Mouse (Mus musculus): ENCODE results near the gene Hip1. TPM values are rescaled to one million over a fixed set of nuclear protein-coding genes. Genes with fewer than 3 reads are reported as not detected.
A peak's percentile ranks its signal among the peaks of the same experiment; 100 is the strongest.

The Hip1 gene
- polyA plus RNA-seq, 1 experiment from 2014 or later: 76.5 TPM

DNA sequence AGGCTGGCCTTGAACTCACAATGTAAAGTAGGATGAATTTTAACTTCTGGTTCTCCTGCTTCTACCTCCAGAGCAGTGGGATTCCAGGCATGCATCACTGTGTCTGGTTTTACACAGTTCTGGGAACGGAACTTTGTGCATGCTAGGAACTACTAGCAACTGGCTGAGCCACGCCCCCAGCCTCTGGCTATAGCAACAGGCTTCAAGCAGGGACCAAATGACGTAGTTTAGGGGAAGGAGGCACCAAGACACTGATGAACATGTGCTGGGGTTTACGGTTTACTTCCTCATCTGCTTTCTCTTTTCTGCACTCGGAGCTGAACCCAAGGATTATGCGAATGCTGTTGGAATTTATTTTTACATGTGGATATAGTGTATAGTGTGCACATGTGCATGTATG is 72.5 kb downstream of the Hip1 start:
- Histone ChIP-seq H3K9me3 (ENCODE audit: control insufficient read depth, low read length) (no peaks in the 10 kb centered on the region; the same call in 1 of the 2 replicates), H3K4me1 (replicated peaks; ENCODE audit: control insufficient read depth, insufficient read depth, low read length) (no peaks in the 10 kb centered on the region), H3K36me3 (ENCODE audit: control insufficient read depth, insufficient read depth, low read length) (peaks cover under 1% of the 10 kb centered on the region; the same call in 1 of the 2 replicates), H3K9ac (ENCODE audit: low read length) (no peak overlapping the region), H3K27ac (ENCODE audit: low read depth, low read length) (no peak overlapping the region), H3K27me3 (ENCODE audit: control insufficient read depth, insufficient read depth, low read length) (no peaks in the 10 kb centered on the region), H3K4me3 (ENCODE audit: low read depth, low read length) (no peak overlapping the region), H3K4me2 (ENCODE audit: low read depth, low read length, severe bottlenecking) (no peak overlapping the region)
- no peak for ATAC-seq (replicated peaks; ENCODE audit: low FRiP score)
- DNase-seq (ENCODE audit: low spot score): no peak
- 91% methylated on average over 6 of the region's 6 CpGs for WGBS

DNA sequence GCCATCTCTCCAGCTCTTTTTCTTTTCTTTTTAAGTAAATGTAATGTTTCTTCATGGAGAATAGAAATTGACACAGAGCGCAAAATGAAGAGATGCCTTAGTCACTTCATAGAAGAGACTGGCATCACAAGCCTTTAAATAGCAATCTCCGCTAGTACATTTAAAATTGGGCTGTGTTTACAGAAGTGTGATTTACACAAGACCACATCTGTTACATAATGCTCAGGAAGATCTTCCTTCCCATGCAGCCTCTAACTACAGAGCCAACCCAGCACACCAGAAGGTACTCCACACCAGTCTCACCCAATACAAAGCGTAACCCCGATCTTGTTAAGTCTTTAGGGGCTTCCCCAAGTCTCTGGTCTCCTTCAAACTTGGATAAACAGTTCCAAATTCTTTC is 73.2 kb downstream of the Hip1 start:
- no peak for DNase-seq (ENCODE audit: low spot score)
- peaks cover 2% of the 10 kb centered on the region; the same call in 1 of the 2 replicates for H3K36me3 ChIP-seq (ENCODE audit: control insufficient read depth, insufficient read depth, low read length)
- H3K4me2 ChIP-seq (ENCODE audit: low read depth, low read length, severe bottlenecking): no peak overlapping the region
- WGBS: 91% methylated on average over 4 of the region's 4 CpGs
- no peak overlapping the region for H3K4me3 ChIP-seq (ENCODE audit: low read depth, low read length)
- H3K9ac ChIP-seq (ENCODE audit: low read length): no peak overlapping the region
- no peaks in the 10 kb centered on the region; the same call in 1 of the 2 replicates for H3K9me3 ChIP-seq (ENCODE audit: control insufficient read depth, low read length)
- ATAC-seq (replicated peaks; ENCODE audit: low FRiP score): no peak
- no peaks in the 10 kb centered on the region for H3K4me1 ChIP-seq (replicated peaks; ENCODE audit: control insufficient read depth, insufficient read depth, low read length)
- H3K27me3 ChIP-seq (ENCODE audit: control insufficient read depth, insufficient read depth, low read length): no peaks in the 10 kb centered on the region
- no peak overlapping the region for H3K27ac ChIP-seq (ENCODE audit: low read depth, low read length)

DNA sequence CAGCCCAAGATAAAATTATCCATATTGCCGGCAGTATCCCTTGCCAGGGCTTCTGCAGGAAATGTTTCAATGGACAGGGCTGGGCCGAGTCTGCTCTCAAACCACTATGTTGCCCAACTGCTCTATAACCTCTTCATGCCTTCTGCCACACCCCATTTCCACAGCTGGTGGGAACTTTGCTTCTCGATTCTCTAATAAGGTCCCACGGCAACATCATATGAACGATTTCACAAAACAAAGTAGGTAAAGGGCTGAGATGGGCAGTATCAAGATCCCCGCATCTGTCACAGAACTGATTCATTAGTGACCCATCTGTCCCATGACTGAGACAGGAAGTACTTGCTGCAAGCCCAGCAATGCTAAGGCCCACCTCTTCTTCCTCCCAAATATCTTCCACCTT is 76.6 kb downstream of the Hip1 start:
- no peaks in the 10 kb centered on the region for H3K27me3 ChIP-seq (ENCODE audit: control insufficient read depth, insufficient read depth, low read length)
- H3K36me3 ChIP-seq (ENCODE audit: control insufficient read depth, insufficient read depth, low read length): peaks cover 2% of the 10 kb centered on the region; the same call in 1 of the 2 replicates
- DNase-seq (ENCODE audit: low spot score) (no peak), ATAC-seq (replicated peaks; ENCODE audit: low FRiP score) (no peak)
- no peak overlapping the region for H3K4me3 ChIP-seq (ENCODE audit: low read depth, low read length)
- H3K4me1 ChIP-seq (replicated peaks; ENCODE audit: control insufficient read depth, insufficient read depth, low read length): no peaks in the 10 kb centered on the region
- H3K27ac ChIP-seq (ENCODE audit: low read depth, low read length): no peak overlapping the region
- no peak overlapping the region for H3K4me2 ChIP-seq (ENCODE audit: low read depth, low read length, severe bottlenecking)
- no peak overlapping the region for H3K9ac ChIP-seq (ENCODE audit: low read length)
- WGBS: 93% methylated on average over 6 of the region's 6 CpGs
- no peaks in the 10 kb centered on the region; the same call in 1 of the 2 replicates for H3K9me3 ChIP-seq (ENCODE audit: control insufficient read depth, low read length)

DNA sequence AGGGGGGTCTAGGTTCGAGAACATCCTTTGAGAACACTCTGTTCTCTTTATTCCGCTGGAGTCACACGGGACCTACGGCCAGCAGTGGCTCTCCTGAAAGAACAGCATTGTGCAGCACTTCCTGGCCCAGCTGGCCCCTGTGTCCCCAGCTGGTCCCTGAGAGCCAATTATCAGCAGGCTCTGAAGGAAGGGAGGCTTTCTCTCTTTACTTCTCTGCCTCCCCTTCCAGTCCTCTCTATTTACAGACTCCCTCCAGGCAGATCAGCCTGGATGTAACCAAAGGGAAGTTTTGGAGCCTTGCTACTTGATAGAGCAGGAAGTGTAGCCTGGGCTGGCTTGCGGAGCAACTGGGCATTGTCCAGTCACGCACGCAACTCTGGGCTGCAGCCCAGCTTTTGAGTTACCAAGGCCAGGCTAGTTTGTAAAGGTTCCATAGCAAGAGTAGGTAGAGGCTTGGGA is 79.1 kb downstream of the Hip1 start:
- H3K9ac ChIP-seq (ENCODE audit: low read length): no peak overlapping the region
- 58% methylated on average over 7 of the region's 7 CpGs for WGBS
- DNase-seq (ENCODE audit: low spot score) (no peak), ATAC-seq (replicated peaks; ENCODE audit: low FRiP score) (no peak)
- H3K27ac ChIP-seq (ENCODE audit: low read depth, low read length): 0 out of 2 replicates have a peak overlapping the region, but pooled peaks have one; percentile 31
- H3K36me3 ChIP-seq (ENCODE audit: control insufficient read depth, insufficient read depth, low read length): peaks cover 2% of the 10 kb centered on the region; the same call in 1 of the 2 replicates
- no peak overlapping the region for H3K4me2 ChIP-seq (ENCODE audit: low read depth, low read length, severe bottlenecking)
- H3K4me3 ChIP-seq (ENCODE audit: low read depth, low read length): no peak overlapping the region
- H3K9me3 ChIP-seq (ENCODE audit: control insufficient read depth, low read length): no peaks in the 10 kb centered on the region; the same call in 1 of the 2 replicates
- no peaks in the 10 kb centered on the region for H3K27me3 ChIP-seq (ENCODE audit: control insufficient read depth, insufficient read depth, low read length)
- no peaks in the 10 kb centered on the region for H3K4me1 ChIP-seq (replicated peaks; ENCODE audit: control insufficient read depth, insufficient read depth, low read length)

DNA sequence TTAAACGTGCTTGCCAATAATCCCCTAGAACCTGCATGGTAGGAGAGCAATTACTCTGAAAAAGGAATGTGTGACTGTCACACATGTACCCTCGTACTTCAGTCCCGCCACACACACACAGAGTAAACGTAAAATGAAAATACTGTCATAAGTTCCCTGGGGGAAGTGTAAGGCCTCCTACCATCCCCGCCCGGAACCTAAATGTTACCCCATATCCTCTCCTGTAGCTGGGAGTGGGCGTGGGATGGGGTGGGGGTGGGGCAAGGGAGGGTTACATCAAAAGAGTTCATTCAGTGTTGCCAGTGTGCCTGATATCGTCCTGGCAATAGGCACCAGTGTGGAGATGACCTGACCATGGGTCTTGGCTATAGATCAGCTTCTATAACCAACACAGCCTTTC is 81.5 kb downstream of the Hip1 start:
- peaks cover 3% of the 10 kb centered on the region; the same call in 1 of the 2 replicates for H3K36me3 ChIP-seq (ENCODE audit: control insufficient read depth, insufficient read depth, low read length)
- H3K4me2 ChIP-seq (ENCODE audit: low read depth, low read length, severe bottlenecking): no peak overlapping the region
- no peak overlapping the region for H3K9ac ChIP-seq (ENCODE audit: low read length)
- H3K4me1 ChIP-seq (replicated peaks; ENCODE audit: control insufficient read depth, insufficient read depth, low read length): no peaks in the 10 kb centered on the region
- no peaks in the 10 kb centered on the region for H3K27me3 ChIP-seq (ENCODE audit: control insufficient read depth, insufficient read depth, low read length)
- no peak for ATAC-seq (replicated peaks; ENCODE audit: low FRiP score)
- 93% methylated on average over 8 of the region's 8 CpGs for WGBS
- DNase-seq (ENCODE audit: low spot score): no peak
- no peak overlapping the region for H3K27ac ChIP-seq (ENCODE audit: low read depth, low read length)
- no peaks in the 10 kb centered on the region; the same call in 1 of the 2 replicates for H3K9me3 ChIP-seq (ENCODE audit: control insufficient read depth, low read length)
- H3K4me3 ChIP-seq (ENCODE audit: low read depth, low read length): no peak overlapping the region

DNA sequence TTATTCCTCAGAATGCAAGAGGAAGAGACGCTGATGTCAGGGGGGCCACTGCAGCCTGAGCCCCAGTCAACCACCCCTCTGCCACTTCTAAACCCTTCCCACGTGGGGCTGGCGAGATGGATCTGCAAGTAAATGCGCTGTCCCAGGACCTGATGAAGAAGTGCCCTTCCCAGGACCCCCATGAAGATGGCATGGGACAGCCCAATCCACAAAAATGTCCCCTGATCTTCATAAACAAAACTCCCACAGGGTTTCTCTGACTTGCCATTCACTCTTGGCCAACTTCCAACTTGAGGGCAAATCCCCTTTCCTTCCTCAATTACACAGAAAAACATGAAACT is 84.1 kb downstream of the Hip1 start:
- H3K27me3 ChIP-seq (ENCODE audit: control insufficient read depth, insufficient read depth, low read length): no peaks in the 10 kb centered on the region
- 81% methylated on average over 4 of the region's 4 CpGs for WGBS
- H3K4me3 ChIP-seq (ENCODE audit: low read depth, low read length): no peak overlapping the region
- no peaks in the 10 kb centered on the region for H3K4me1 ChIP-seq (replicated peaks; ENCODE audit: control insufficient read depth, insufficient read depth, low read length)
- no peak overlapping the region for H3K4me2 ChIP-seq (ENCODE audit: low read depth, low read length, severe bottlenecking)
- DNase-seq (ENCODE audit: low spot score) (no peak), ATAC-seq (replicated peaks; ENCODE audit: low FRiP score) (no peak)
- no peak overlapping the region for H3K9ac ChIP-seq (ENCODE audit: low read length)
- no peaks in the 10 kb centered on the region for H3K9me3 ChIP-seq (ENCODE audit: control insufficient read depth, low read length)
- no peak overlapping the region for H3K27ac ChIP-seq (ENCODE audit: low read depth, low read length)
- H3K36me3 ChIP-seq (ENCODE audit: control insufficient read depth, insufficient read depth, low read length): peaks cover 7% of the 10 kb centered on the region; the same call in 1 of the 2 replicates

DNA sequence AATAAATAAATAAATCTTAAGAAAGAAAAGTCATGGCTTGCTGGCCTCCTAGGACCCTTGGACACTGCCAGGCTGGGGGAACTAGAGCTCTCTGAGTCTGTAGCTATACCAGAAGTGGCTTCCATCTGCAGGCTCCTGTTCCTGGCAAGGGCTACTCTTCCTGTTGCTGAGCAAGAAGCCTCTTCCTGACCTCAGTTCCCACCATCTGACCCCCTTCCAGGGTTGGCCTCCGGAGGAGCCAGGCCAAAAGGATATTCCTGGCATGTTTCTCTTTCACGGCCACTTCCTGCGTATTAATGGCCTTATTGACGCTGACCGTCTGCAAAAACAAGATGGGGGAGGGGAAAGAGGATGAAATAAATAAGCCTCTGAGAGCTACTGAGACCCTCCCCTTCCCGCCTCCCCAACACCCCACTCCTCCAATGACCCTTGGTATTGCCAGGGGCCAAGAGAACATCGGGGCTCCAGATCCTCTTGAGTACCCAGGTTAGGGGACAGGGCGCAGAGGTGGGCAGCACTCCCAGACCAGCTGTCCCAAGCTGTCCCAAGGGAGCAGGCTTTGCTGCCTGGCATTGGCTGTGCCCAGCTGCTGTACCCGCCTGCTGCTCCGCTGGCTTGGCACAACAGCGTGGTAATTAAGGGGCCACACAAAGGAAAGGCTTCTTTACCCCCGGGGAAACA is 84.6 kb downstream of the Hip1 start:
- DNase-seq (ENCODE audit: low spot score) (no peak), ATAC-seq (replicated peaks; ENCODE audit: low FRiP score) (no peak)
- 86% methylated on average over 12 of the region's 12 CpGs for WGBS
- no peaks in the 10 kb centered on the region for H3K27me3 ChIP-seq (ENCODE audit: control insufficient read depth, insufficient read depth, low read length)
- H3K4me3 ChIP-seq (ENCODE audit: low read depth, low read length): no peak overlapping the region
- no peaks in the 10 kb centered on the region for H3K4me1 ChIP-seq (replicated peaks; ENCODE audit: control insufficient read depth, insufficient read depth, low read length)
- H3K9me3 ChIP-seq (ENCODE audit: control insufficient read depth, low read length): no peaks in the 10 kb centered on the region
- H3K27ac ChIP-seq (ENCODE audit: low read depth, low read length): no peak overlapping the region
- no peak overlapping the region for H3K4me2 ChIP-seq (ENCODE audit: low read depth, low read length, severe bottlenecking)
- H3K9ac ChIP-seq (ENCODE audit: low read length): no peak overlapping the region
- peaks cover 7% of the 10 kb centered on the region; the same call in 1 of the 2 replicates for H3K36me3 ChIP-seq (ENCODE audit: control insufficient read depth, insufficient read depth, low read length)

DNA sequence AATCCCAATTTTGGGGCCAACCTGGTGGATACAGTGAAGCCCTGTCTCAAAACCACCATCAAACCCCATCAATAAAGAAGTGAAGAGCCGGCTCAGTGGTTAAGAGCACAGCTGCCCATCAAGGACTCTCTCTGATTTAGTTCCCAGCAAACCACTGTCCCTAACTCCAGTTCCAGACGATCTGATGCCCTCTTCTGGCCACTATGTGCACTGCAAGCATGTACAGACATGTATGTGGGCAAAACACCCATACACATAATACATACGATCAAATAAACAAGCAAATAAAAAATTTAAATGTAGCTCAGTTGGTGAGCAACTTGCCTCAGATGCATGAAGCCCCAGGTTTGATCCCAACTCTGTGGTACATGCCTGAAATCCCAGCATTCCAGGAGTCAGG is 85.4 kb downstream of the Hip1 start:
- H3K4me1 ChIP-seq (replicated peaks; ENCODE audit: control insufficient read depth, insufficient read depth, low read length): no peaks in the 10 kb centered on the region
- H3K36me3 ChIP-seq (ENCODE audit: control insufficient read depth, insufficient read depth, low read length): peaks cover 7% of the 10 kb centered on the region
- DNase-seq (ENCODE audit: low spot score): no peak
- no peaks in the 10 kb centered on the region for H3K9me3 ChIP-seq (ENCODE audit: control insufficient read depth, low read length)
- no peak for ATAC-seq (replicated peaks; ENCODE audit: low FRiP score)
- H3K9ac ChIP-seq (ENCODE audit: low read length): no peak overlapping the region
- no peak overlapping the region for H3K4me2 ChIP-seq (ENCODE audit: low read depth, low read length, severe bottlenecking)
- H3K27me3 ChIP-seq (ENCODE audit: control insufficient read depth, insufficient read depth, low read length): no peaks in the 10 kb centered on the region
- H3K27ac ChIP-seq (ENCODE audit: low read depth, low read length): no peak overlapping the region
- no peak overlapping the region for H3K4me3 ChIP-seq (ENCODE audit: low read depth, low read length)
- 76% methylated on average over 3 of the region's 3 CpGs for WGBS

DNA sequence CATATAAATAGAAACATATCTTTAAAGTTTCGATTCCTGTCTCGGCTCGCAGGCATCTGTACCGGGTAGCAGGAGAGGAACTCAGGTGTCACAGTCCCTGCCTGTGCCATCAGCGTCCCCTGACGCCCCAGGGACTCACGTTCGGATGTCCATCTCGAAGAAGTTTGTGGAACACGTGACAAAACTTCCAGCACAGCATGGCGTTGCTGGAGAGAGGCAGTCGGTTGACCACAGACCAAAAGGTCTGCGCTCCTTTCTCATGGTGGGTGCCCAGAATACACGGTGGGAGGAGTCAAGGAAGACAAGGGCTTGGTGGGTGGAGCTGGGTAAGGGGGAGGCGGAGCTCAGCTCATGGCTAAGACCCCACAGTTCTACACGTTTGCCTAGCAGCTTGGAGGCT is 87.0 kb downstream of the Hip1 start:
- ATAC-seq (replicated peaks; ENCODE audit: low FRiP score) (no peak), DNase-seq (ENCODE audit: low spot score) (no peak)
- H3K9me3 ChIP-seq (ENCODE audit: control insufficient read depth, low read length): no peaks in the 10 kb centered on the region
- no peaks in the 10 kb centered on the region for H3K27me3 ChIP-seq (ENCODE audit: control insufficient read depth, insufficient read depth, low read length)
- no peaks in the 10 kb centered on the region for H3K4me1 ChIP-seq (replicated peaks; ENCODE audit: control insufficient read depth, insufficient read depth, low read length)
- H3K36me3 ChIP-seq (ENCODE audit: control insufficient read depth, insufficient read depth, low read length): peaks cover 13% of the 10 kb centered on the region
- WGBS: 92% methylated on average over 16 of the region's 16 CpGs
- H3K9ac ChIP-seq (ENCODE audit: low read length): no peak overlapping the region
- H3K4me2 ChIP-seq (ENCODE audit: low read depth, low read length, severe bottlenecking): no peak overlapping the region
- no peak overlapping the region for H3K27ac ChIP-seq (ENCODE audit: low read depth, low read length)
- H3K4me3 ChIP-seq (ENCODE audit: low read depth, low read length): no peak overlapping the region

All from forebrain, embryonic 11.5 days (tissue).